Mouse (Mus musculus): ENCODE results near the gene Plbd2. TPM values are rescaled to one million over a fixed set of nuclear protein-coding genes. Genes with fewer than 3 reads are reported as not detected.

The Plbd2 gene
- polyA plus RNA-seq, 1 experiment from 2014 or later, result 42.0 TPM

DNA sequence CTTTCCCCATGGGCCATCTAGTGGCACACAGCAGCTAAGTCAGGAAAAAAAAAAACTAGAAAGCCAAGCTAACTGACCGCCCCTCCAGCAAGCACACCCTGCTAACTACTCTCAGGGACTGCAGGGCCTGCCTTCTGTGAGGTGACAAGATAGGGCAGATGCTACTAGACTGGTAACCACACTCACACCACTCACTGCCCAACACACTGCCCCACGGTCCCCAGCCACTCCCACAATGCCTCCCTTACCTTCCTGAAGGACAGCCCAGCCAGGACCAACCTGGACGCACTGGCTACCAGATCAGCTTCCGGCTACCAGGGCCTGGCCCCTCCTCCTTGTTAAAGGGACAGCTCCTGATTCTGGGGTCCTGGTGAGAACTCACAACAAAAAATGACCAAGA, 36.4 kb downstream of the Plbd2 start:
- Histone ChIP-seq H3K4me3 (peak overlapping the region; percentile 22), H3K9me3 (replicated peaks) (no peaks in the 10 kb centered on the region; the same call in 1 of the 2 replicates), H3K27me3 (peaks cover 9% of the 10 kb centered on the region), H3K4me1 (peaks cover 4% of the 10 kb centered on the region; the same call in 1 of the 2 replicates), H3K4me2 (replicated peaks) (peak overlapping the region; percentile 36), H3K36me3 (no peaks in the 10 kb centered on the region), H3K9ac (no peak overlapping the region), H3K27ac (no peak overlapping the region)
- no peak for ATAC-seq (ENCODE audit: low FRiP score)
- WGBS, result 17% methylated on average over 4 of the region's 4 CpGs

DNA sequence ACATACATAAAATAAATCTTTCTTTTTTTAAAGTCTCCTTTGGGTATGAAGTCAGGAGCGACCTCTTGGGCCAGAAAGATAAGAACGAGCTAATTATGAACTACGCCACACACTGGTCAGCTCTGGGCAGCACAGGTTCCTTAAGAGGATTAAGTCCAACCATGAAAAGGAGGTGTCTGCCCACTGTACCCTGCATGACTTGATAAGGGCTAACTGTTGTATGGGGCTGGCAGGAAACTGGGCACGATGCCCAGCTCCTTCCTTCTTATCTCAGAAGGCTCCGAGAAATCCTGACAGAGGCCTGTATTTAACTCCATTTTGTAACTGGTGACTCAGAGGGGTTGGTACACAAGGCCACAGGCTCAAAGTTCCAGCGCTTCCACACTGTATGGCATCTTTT, 37.6 kb downstream of the Plbd2 start:
- no peak for ATAC-seq (ENCODE audit: low FRiP score)
- 92% methylated on average over 6 of the region's 6 CpGs for WGBS

DNA sequence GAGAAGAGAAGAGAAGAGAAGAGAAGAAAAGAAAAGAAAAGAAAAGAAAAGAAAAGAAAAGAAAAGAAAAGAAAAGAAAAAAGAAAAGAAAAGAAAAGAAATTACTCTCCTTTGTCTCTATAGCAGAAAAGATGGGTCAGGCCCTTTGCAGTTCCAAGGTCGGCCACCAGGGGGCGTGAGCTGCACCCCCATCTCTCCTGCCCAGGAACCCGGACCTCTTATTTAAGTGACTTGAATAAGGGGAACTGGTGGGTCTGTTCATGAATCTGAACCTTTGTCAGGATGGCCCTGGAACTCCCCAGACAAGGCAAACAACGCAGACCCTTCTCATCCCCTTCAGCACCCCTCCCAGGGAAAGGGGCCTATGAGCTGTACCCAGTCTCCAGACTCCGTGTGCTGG, 38.4 kb downstream of the Plbd2 start:
- H3K4me2 ChIP-seq (replicated peaks), result no peak overlapping the region
- no peaks in the 10 kb centered on the region for H3K36me3 ChIP-seq
- no peaks in the 10 kb centered on the region; the same call in 1 of the 2 replicates for H3K9me3 ChIP-seq (replicated peaks)
- H3K27ac ChIP-seq, result no peak overlapping the region
- H3K4me3 ChIP-seq, result no peak overlapping the region
- H3K27me3 ChIP-seq, result peaks cover 22% of the 10 kb centered on the region
- no peak for ATAC-seq (ENCODE audit: low FRiP score)
- WGBS, result 42% methylated on average over 5 of the region's 5 CpGs
- H3K9ac ChIP-seq, result no peak overlapping the region
- peaks cover 4% of the 10 kb centered on the region; the same call in 1 of the 2 replicates for H3K4me1 ChIP-seq

More for the DNA sequence above, 37.6 kb downstream of the Plbd2 start:
- no peak overlapping the region for H3K4me2 ChIP-seq (replicated peaks)
- H3K4me1 ChIP-seq, result peaks cover 4% of the 10 kb centered on the region; the same call in 1 of the 2 replicates
- H3K27me3 ChIP-seq, result peaks cover 20% of the 10 kb centered on the region
- H3K36me3 ChIP-seq, result no peaks in the 10 kb centered on the region
- no peak overlapping the region for H3K27ac ChIP-seq
- no peaks in the 10 kb centered on the region; the same call in 1 of the 2 replicates for H3K9me3 ChIP-seq (replicated peaks)
- H3K4me3 ChIP-seq, result no peak overlapping the region
- no peak overlapping the region for H3K9ac ChIP-seq

DNA sequence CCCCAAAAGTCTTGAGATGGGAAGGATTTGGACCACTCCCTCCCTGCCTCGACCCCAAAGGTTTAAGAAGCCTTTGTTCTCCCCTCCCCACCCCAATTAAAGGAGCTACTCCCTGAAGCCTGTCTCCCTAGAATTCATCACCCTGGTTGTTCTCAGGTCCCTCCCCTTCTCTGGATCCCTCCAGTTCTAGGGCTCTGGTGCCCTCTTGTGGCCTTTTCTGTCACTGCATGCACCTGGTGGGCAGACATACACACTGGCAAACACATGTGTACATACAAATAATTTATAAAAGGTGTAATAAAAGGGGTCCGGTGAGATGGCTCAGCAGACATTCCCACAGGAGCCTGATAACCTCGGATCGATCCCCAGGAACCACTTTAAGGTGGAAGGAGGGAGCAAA, 39.1 kb downstream of the Plbd2 start:
- Histone ChIP-seq H3K4me3 (no peak overlapping the region), H3K9me3 (replicated peaks) (no peaks in the 10 kb centered on the region; the same call in 1 of the 2 replicates), H3K4me1 (peaks cover 4% of the 10 kb centered on the region; the same call in 1 of the 2 replicates), H3K27ac (no peak overlapping the region), H3K27me3 (peaks cover 22% of the 10 kb centered on the region), H3K9ac (no peak overlapping the region), H3K36me3 (no peaks in the 10 kb centered on the region), H3K4me2 (replicated peaks) (no peak overlapping the region)
- no peak for ATAC-seq (ENCODE audit: low FRiP score)
- 73% methylated on average over 4 of the region's 4 CpGs for WGBS

DNA sequence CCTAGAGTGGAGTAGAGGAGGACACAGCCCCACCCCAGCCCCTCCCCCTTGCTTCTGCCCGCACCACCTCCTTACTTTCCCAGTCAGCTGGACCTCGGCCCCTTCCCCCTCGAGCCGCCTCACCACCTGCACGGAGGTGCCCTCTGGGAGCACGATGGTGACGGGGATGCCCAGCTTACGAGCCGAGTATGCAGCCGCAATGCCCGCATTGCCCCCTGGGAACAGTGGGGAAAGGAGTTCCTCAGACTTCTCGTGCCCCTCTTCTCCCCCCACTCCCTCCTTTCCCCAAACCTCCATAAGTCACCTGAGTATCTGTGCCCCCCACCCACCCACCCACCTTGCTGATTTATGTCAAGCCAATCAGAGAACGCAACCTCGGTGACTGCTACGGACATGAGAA, 41.5 kb downstream of the Plbd2 start:
- no peak for ATAC-seq (ENCODE audit: low FRiP score)
- no peak overlapping the region for H3K4me2 ChIP-seq (replicated peaks)
- H3K9me3 ChIP-seq (replicated peaks), result no peaks in the 10 kb centered on the region; the same call in 1 of the 2 replicates
- H3K9ac ChIP-seq, result no peak overlapping the region
- no peaks in the 10 kb centered on the region for H3K36me3 ChIP-seq
- peaks cover 3% of the 10 kb centered on the region; the same call in 1 of the 2 replicates for H3K4me1 ChIP-seq
- H3K4me3 ChIP-seq, result no peak overlapping the region
- no peak overlapping the region for H3K27ac ChIP-seq
- peaks cover 26% of the 10 kb centered on the region for H3K27me3 ChIP-seq
- 69% methylated on average over 15 of the region's 15 CpGs for WGBS

DNA sequence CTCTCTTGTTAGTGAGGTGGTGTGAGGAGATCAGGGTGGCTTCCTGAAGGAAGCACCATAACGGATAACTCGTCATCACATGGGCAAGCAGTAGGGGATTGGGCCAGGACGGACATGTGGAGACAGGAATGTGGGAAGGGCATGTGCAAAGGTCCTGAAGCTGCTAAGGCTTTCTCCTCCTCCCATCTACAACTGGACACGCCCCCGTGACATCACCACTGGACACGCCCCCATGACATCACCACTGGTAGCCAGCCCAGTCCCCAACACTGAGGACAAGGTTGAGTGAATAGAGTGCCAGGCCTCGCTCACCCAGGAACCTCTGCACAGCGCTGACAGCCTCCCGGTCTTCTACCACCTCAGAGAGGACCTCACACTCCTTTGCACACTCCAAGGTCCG, 44.3 kb downstream of the Plbd2 start:
- H3K4me2 ChIP-seq (replicated peaks), result no peak overlapping the region
- whole genome bisulfite sequencing, result 73% methylated on average over 10 of the region's 10 CpGs
- no peak overlapping the region for H3K4me3 ChIP-seq
- H3K9ac ChIP-seq, result no peak overlapping the region
- no peak overlapping the region for H3K27ac ChIP-seq
- H3K4me1 ChIP-seq, result peaks cover 6% of the 10 kb centered on the region; the same call in 1 of the 2 replicates
- no peaks in the 10 kb centered on the region for H3K9me3 ChIP-seq (replicated peaks)
- peaks cover 37% of the 10 kb centered on the region for H3K27me3 ChIP-seq
- no peaks in the 10 kb centered on the region for H3K36me3 ChIP-seq
- no peak for ATAC-seq (ENCODE audit: low FRiP score)

DNA sequence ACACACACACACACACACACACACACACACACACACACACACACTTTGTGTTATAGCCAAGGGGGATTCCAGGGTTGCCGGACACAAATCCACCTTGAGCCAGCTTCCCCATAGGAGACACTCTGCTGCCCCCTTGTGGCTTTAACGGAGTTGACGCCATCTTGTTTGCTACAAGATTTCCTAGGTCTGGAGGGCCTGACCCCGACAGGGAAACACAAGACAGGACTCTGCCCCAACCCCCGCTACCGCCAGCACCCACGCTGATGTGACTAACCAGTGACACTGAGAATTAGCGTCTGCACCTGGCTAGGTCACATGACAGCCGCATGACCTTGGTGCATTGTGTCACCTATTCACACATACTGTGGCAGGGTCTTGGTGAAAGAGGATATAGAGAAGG, 45.8 kb downstream of the Plbd2 start:
- H3K9ac ChIP-seq, result no peak overlapping the region
- no peak overlapping the region for H3K4me2 ChIP-seq (replicated peaks)
- H3K36me3 ChIP-seq, result no peaks in the 10 kb centered on the region
- 0 out of 2 replicates have a peak overlapping the region, but pooled peaks have one; percentile 2 for H3K27ac ChIP-seq
- H3K9me3 ChIP-seq (replicated peaks), result no peaks in the 10 kb centered on the region
- peak; percentile 39; the same call in 1 of the 2 replicates for ATAC-seq (ENCODE audit: low FRiP score)
- peaks cover 31% of the 10 kb centered on the region for H3K27me3 ChIP-seq
- peaks cover 6% of the 10 kb centered on the region; the same call in 1 of the 2 replicates for H3K4me1 ChIP-seq
- H3K4me3 ChIP-seq, result no peak overlapping the region
- 6% methylated on average over 9 of the region's 9 CpGs for WGBS

DNA sequence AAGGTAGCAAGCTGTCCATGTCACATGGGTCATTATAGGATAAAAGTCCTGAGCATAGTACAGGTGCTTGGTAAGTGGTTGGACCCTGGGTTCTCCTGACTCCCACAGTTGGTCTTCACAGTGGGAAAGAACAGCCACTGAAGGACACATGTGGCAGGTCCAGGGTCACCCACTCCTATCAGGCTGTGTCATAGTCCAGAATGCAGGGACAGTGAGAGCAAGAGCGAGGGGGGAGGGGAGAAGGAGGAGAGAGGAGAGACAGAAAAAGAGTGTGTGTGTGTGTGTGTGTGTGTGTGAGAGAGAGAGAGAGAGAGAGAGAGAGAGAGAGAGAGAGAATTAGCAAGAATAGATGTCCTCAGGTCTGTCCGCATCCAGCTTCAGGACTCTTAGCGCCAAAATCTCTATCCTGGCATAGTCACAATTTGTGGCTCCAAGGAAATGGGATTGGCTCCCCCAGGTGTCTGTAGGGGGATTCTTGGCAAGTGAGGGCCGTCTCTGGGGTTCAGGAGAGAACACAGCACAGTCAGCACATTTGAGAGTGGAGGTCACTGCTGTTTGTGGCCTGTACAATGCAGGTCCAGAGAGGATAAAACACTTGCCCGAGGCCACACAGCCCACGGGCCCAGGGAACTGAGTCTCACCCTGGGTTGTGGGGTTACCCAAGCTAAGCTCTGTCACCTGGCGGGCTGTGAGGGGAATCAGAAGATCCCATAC, 46.4 kb downstream of the Plbd2 start:
- Histone ChIP-seq H3K9ac (no peak overlapping the region), H3K9me3 (replicated peaks) (no peaks in the 10 kb centered on the region), H3K4me2 (replicated peaks) (no peak overlapping the region), H3K27me3 (peaks cover 28% of the 10 kb centered on the region), H3K4me3 (no peak overlapping the region), H3K36me3 (no peaks in the 10 kb centered on the region), H3K27ac (no peak overlapping the region), H3K4me1 (peaks cover 6% of the 10 kb centered on the region; the same call in 1 of the 2 replicates)
- 50% methylated on average over 6 of the region's 7 CpGs for WGBS
- no peak for ATAC-seq (ENCODE audit: low FRiP score)

DNA sequence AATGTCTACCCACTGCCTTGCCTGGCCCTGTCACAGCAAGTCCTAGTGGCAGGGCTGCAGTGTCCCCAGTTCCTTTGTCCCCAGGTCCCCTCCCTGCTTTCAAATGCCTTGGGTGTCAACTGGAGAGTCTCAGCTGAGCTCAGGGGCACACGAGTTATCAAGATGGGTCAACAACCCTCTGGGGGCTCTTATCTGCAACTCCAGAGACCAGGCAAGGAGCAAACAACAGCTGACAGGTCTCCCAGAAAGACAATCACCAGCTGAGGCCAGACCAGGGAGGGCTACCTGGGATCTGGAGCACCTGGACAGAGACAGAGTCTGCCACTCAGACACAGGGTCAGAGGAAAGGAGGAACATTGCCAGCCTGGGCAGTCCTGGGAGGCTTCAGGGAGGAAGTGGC, 47.2 kb downstream of the Plbd2 start:
- Histone ChIP-seq H3K9ac (no peak overlapping the region; the same call in 1 of the 2 replicates), H3K27me3 (peaks cover 21% of the 10 kb centered on the region), H3K4me1 (peaks cover 6% of the 10 kb centered on the region; the same call in 1 of the 2 replicates), H3K9me3 (replicated peaks) (no peaks in the 10 kb centered on the region), H3K4me2 (replicated peaks) (no peak overlapping the region), H3K36me3 (no peaks in the 10 kb centered on the region), H3K27ac (no peak overlapping the region), H3K4me3 (no peak overlapping the region)
- no peak for ATAC-seq (ENCODE audit: low FRiP score)
- 29% methylated on average over 1 of the region's 1 CpGs for WGBS

DNA sequence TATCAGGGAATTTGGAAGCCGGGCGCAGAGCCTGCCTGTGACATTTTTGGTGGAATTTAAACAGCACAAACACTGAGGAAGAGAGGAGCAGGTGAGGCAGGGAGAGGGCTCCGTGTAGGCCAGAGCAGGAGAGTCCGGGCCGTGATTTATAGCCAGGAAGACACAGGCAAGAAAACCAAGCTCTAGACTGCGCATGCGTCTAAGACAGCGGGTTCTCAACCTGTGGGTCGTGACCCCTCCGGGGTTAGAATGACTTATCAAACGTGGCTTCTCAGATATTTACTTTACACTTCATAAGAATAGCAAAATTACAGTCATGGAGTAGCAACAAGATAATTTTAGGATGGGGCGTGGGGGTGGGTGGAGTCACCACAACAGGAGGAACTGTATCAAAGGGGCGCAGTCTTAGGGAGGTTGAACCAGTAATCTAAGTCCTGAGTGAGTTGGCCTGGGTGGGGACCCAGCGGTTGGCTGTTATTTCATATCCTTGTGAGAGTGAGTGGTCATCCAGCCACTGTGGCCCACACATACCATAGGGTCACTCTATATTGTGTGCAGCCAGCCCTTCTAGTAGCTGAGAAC, 48.6 kb downstream of the Plbd2 start:
- no peaks in the 10 kb centered on the region for H3K9me3 ChIP-seq (replicated peaks)
- H3K27ac ChIP-seq, result peak overlapping the region; percentile 71; the same call in 1 of the 2 replicates
- H3K27me3 ChIP-seq, result peaks cover 15% of the 10 kb centered on the region
- 63% methylated on average over 14 of the region's 14 CpGs for WGBS
- no peak for ATAC-seq (ENCODE audit: low FRiP score)
- H3K4me3 ChIP-seq, result no peak overlapping the region
- H3K36me3 ChIP-seq, result no peaks in the 10 kb centered on the region
- no peak overlapping the region for H3K4me2 ChIP-seq (replicated peaks)
- H3K9ac ChIP-seq, result no peak overlapping the region
- peaks cover 6% of the 10 kb centered on the region; the same call in 1 of the 2 replicates for H3K4me1 ChIP-seq

DNA sequence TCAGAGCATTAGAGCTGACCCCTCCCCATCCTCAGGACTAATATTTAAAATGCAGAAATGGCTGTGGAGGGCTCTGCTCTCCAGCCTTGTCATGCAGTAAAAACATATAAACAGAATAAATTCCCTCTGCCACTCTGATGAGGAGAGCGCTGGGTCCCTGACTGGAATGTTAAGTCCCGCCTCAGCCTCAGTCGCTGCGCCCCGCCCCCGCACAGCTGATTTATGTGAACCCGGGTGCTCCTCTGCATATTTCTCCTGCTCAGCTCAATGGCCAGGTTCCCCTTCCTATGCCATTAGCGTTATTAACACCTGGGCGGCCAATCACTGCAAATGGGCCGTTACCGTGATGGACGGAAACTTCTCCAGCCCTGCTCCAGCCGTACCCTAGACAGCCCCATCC, 56.1 kb downstream of the Plbd2 start:
- peak overlapping the region; percentile 40; the same call in 1 of the 2 replicates for H3K27ac ChIP-seq
- H3K4me3 ChIP-seq, result no peak overlapping the region
- H3K36me3 ChIP-seq, result no peaks in the 10 kb centered on the region
- 48% methylated on average over 13 of the region's 13 CpGs for WGBS
- peaks cover 35% of the 10 kb centered on the region for H3K27me3 ChIP-seq
- H3K9ac ChIP-seq, result no peak overlapping the region
- ATAC-seq (ENCODE audit: low FRiP score), result no peak
- H3K4me1 ChIP-seq, result peaks cover 2% of the 10 kb centered on the region; the same call in 1 of the 2 replicates
- no peaks in the 10 kb centered on the region for H3K9me3 ChIP-seq (replicated peaks)
- H3K4me2 ChIP-seq (replicated peaks), result no peak overlapping the region

DNA sequence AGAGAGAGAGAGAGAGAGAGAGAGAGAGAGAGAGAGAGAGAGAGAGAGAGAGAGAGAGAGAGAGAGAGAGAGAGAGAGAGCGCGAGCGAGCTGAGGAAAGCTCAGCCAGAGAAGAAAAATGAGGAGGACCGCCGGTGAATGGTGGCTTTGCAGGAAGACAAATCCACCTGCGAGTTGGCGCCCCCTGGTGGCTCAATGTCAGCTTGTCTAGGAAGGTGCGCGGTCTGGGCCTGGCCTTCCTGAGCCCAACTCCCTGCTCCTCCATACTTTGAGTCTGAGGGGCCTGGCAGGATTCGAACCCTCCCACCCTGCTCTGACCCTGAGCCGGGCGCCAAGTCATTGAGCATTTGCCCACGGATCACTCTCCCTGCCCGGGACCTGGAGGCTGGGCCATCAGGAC, 62.7 kb downstream of the Plbd2 start:
- Histone ChIP-seq H3K36me3 (no peaks in the 10 kb centered on the region), H3K27ac (peak overlapping the region; percentile 93; the same call in 1 of the 2 replicates), H3K4me3 (peak overlapping the region; percentile 55), H3K4me2 (replicated peaks) (peak overlapping the region; percentile 60), H3K9me3 (replicated peaks) (no peaks in the 10 kb centered on the region), H3K9ac (peak overlapping the region; percentile 87), H3K27me3 (peaks cover 82% of the 10 kb centered on the region), H3K4me1 (peaks cover 34% of the 10 kb centered on the region)
- 3% methylated on average over 11 of the region's 14 CpGs for WGBS
- 0 out of 2 replicates have a peak, but pooled peaks have one; percentile 23 for ATAC-seq (ENCODE audit: low FRiP score)
